Mouse (Mus musculus) hindbrain, embryonic 14.5 days (tissue): ENCODE data around the gene Notch2. TPM values are rescaled to one million over a fixed set of nuclear protein-coding genes. Genes with fewer than 3 reads are reported as not detected.

Experiments used
- ATAC-seq: fragments of 200-750 bp; cut with Nextera tagmentation; 2 replicates; pipeline ENCODE4 v1.8.0; 2017; ENCODE audit warnings: moderate number of reproducible peaks, mild to moderate bottlenecking, moderate TSS enrichment, moderate library complexity; ENCODE audit not compliant: low FRiP score
- DNase-seq: peaks from one replicate; pipeline ENCODE4 v3.0.0-alpha.2; 2015; ENCODE audit warnings: low spot score
- H3K27ac ChIP-seq: fragments of 300-500 bp; sonication (generic); 2 replicates; pipeline ENCODE4 v1.5.1; 2014; ENCODE audit warnings: mild to moderate bottlenecking, moderate library complexity
- H3K27me3 ChIP-seq: fragments of 300-500 bp; sonication (generic); 2 replicates; pipeline ENCODE4 v1.6.1; 2014; ENCODE audit warnings: mild to moderate bottlenecking, low read length, mixed read lengths; ENCODE audit not compliant: control insufficient read depth, insufficient read depth
- H3K36me3 ChIP-seq: fragments of 300-500 bp; sonication (generic); replicated peaks from 2 replicates; pipeline ENCODE4 v1.6.1; 2014; ENCODE audit not compliant: control insufficient read depth, insufficient read depth
- H3K4me1 ChIP-seq: fragments of 300-500 bp; sonication (generic); replicated peaks from 2 replicates; pipeline ENCODE4 v1.6.1; 2014; ENCODE audit warnings: antibody characterized with exemption, low read length, mixed read lengths; ENCODE audit not compliant: control insufficient read depth, insufficient read depth
- H3K4me2 ChIP-seq: fragments of 300-500 bp; sonication (generic); replicated peaks from 2 replicates; pipeline ENCODE4 v1.6.1; 2014; ENCODE audit warnings: mild to moderate bottlenecking, moderate library complexity
- H3K4me3 ChIP-seq: fragments of 300-500 bp; sonication (generic); replicated peaks from 2 replicates; pipeline ENCODE4 v1.5.1; 2014; ENCODE audit warnings: mild to moderate bottlenecking, low read length
- H3K9ac ChIP-seq: fragments of 300-500 bp; sonication (generic); 2 replicates; pipeline ENCODE4 v1.6.1; 2014
- H3K9me3 ChIP-seq: fragments of 300-500 bp; sonication (generic); 2 replicates; pipeline ENCODE4 v1.6.1; 2016; ENCODE audit warnings: low read length; ENCODE audit not compliant: control insufficient read depth
- WGBS: fragments of 180-500 bp; shearing (Covaris S2); extraction: QIAGEN DNeasy Blood & Tissue Kit; methylation state at CpG from one replicate; pipeline ENCODE4 v1.1.7; 2014; 5-methylcytosine and 5-hydroxymethylcytosine counted together
- polyA plus RNA-seq: library from polyadenylated mRNA; unstranded; fragments of >200 nt; fragmentation: Nextera tagmentation; extraction: Ambion mirVana; gene quantifications from 2 replicates; pipeline ENCODE4 v1.2.1, GENCODE M21; 2014

Gene Notch2
- polyA plus RNA-seq, 1 experiment from 2014 or later, result 15.2 TPM

DNA sequence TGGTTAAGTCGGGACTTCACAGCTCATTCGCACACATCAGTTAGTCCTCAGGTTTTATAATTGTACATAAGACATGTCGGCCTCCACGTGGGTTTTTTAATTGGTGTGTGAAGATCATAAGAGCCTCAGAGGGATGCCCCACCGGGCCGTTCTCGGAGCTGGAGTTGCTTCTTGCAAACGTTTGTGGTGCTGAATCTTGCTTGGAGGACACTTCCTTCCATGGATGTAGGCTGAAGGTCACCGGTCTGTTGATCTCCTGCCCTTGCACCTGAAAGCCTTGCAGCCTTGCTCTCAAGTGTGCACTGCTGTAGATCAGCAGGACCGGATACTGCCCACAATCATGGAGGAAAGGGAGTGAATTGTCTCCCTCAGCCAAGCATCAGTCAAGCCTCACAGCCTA is 137.7 kb downstream of the Notch2 start:
- Histone ChIP-seq H3K27ac (no peak overlapping the region), H3K4me1 (no peaks in the 10 kb centered on the region), H3K9me3 (no peaks in the 10 kb centered on the region), H3K27me3 (no peaks in the 10 kb centered on the region), H3K4me3 (no peak overlapping the region), H3K36me3 (peaks cover 14% of the 10 kb centered on the region), H3K9ac (no peak overlapping the region), H3K4me2 (no peak overlapping the region)
- ATAC-seq (no peak), DNase-seq (no peak)
- WGBS, result 89% methylated on average over 10 of the region's 10 CpGs

DNA sequence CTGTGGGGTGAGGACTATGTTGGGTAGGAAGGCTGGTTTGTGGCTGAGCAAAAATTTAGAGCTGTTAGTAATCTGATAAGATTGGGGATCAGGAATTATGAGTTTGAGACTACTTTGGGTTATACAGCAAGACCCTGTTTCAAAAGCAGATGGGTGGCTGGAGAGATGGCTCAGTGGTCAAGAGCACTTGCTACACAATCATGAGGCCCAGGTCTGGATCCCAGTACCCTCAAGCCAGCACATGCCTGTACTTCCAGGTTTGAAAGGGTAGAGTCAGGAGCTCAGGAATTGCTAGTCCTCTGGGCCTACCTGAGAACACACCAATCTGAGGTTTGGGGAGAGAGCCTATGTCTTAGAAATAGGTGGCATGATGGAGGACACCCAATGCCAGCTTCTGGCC is 140.1 kb downstream of the Notch2 start:
- H3K4me1 ChIP-seq, result no peaks in the 10 kb centered on the region
- no peak for ATAC-seq
- no peak for DNase-seq
- no peak overlapping the region for H3K4me3 ChIP-seq
- H3K9me3 ChIP-seq, result no peaks in the 10 kb centered on the region
- H3K4me2 ChIP-seq, result no peak overlapping the region
- no peak overlapping the region for H3K9ac ChIP-seq
- H3K27me3 ChIP-seq, result no peaks in the 10 kb centered on the region
- H3K36me3 ChIP-seq, result no peaks in the 10 kb centered on the region; the same call in 1 of the 2 replicates
- H3K27ac ChIP-seq, result no peak overlapping the region

DNA sequence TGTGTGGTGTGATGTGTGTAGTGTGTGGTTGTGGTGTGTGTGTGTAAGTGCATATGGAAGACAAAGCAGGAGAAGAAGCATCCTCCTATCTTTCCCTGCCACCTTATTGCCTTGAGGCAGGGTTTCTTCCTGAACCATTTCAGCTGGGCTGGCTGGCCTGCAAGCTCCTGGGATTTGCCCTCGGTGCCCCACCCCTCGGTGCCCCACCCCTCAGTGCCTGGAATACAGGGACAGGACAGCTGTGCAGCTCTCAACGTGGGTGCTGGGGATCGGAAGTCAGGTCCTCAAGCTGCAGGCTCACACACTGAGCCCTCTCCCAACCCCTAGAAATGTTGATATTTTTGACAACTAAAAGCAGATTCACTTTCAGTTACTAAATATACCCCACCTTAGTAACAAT is 142.8 kb downstream of the Notch2 start:
- Histone ChIP-seq H3K4me1 (no peaks in the 10 kb centered on the region), H3K9me3 (no peaks in the 10 kb centered on the region), H3K4me2 (no peak overlapping the region), H3K4me3 (no peak overlapping the region), H3K9ac (no peak overlapping the region), H3K27ac (no peak overlapping the region), H3K36me3 (no peaks in the 10 kb centered on the region), H3K27me3 (no peaks in the 10 kb centered on the region)
- WGBS, result 58% methylated on average over 4 of the region's 4 CpGs
- no peak for DNase-seq
- ATAC-seq, result no peak

DNA sequence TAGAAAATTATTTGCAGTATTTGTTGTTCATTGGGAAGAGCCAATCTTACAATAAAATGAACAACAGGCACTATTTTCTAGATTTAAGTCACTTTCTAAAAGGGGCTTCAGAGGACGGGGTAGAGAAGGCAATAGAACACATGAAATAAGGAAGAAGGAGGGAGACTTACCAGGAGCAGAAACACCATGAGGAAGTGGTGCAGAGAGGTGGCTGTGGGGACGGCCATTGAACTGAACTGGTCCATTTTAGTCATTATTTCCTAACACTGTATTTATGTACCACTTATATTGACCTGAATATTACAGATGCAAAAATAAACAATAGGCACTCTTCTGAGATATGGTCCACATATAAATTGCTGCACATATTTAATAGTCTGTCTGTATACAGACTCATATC is 143.7 kb downstream of the Notch2 start:
- H3K9ac ChIP-seq, result no peak overlapping the region
- WGBS, result 86% methylated on average over 2 of the region's 2 CpGs
- H3K27ac ChIP-seq, result no peak overlapping the region
- no peak overlapping the region for H3K4me2 ChIP-seq
- H3K27me3 ChIP-seq, result no peaks in the 10 kb centered on the region
- H3K4me3 ChIP-seq, result no peak overlapping the region
- ATAC-seq (no peak), DNase-seq (no peak)
- H3K9me3 ChIP-seq, result no peaks in the 10 kb centered on the region
- H3K4me1 ChIP-seq, result no peaks in the 10 kb centered on the region
- no peaks in the 10 kb centered on the region for H3K36me3 ChIP-seq

DNA sequence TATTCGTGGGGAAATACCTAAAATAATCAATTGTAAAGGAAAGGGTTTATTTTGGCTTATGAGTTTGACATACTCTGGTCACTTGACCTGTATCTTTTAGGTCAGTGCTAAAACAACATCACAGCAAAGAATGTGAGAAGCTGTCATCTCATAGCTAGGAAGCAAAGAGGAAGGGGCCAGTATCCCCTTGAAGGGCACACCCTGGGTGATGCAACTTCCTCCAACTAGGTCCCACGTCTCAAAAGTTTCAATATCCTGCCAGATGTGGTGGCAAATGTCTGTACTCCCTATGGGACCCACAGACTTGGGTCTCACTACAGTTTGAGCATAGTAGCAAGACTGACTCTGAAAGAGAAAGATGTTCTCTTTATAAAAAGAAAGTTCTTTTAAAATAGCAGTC is 144.3 kb downstream of the Notch2 start:
- H3K36me3 ChIP-seq, result no peaks in the 10 kb centered on the region
- H3K9ac ChIP-seq, result no peak overlapping the region
- no peaks in the 10 kb centered on the region for H3K9me3 ChIP-seq
- DNase-seq (no peak), ATAC-seq (no peak)
- WGBS, result 65% methylated on average over 2 of the region's 2 CpGs
- no peak overlapping the region for H3K4me2 ChIP-seq
- no peak overlapping the region for H3K27ac ChIP-seq
- H3K4me3 ChIP-seq, result no peak overlapping the region
- H3K27me3 ChIP-seq, result no peaks in the 10 kb centered on the region
- no peaks in the 10 kb centered on the region for H3K4me1 ChIP-seq

DNA sequence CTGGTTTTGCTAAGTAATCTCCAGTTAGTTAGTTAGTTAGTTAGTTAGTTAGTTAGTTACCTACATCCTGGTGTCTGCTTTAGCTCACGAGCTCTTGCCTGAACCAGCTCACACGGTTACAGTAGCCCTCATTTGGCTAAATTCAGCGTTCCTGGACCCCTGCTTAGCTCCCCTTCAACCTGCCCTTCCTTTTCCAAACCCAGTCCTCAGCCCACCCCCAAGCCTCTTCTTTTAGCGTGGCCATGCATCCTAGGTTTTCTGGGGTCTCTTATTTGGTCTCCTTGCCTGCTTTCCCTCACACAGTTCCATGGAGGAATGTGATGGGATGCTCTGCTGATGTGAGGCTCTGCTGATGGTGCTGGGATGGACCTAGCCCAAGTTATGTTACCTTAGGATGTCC is 145.3 kb downstream of the Notch2 start:
- Histone ChIP-seq H3K4me2 (no peak overlapping the region), H3K4me1 (no peaks in the 10 kb centered on the region), H3K27ac (no peak overlapping the region), H3K9ac (no peak overlapping the region), H3K27me3 (no peaks in the 10 kb centered on the region), H3K4me3 (no peak overlapping the region), H3K9me3 (no peaks in the 10 kb centered on the region), H3K36me3 (no peaks in the 10 kb centered on the region)
- ATAC-seq (no peak), DNase-seq (no peak)
- WGBS, result 88% methylated on average over 4 of the region's 4 CpGs

DNA sequence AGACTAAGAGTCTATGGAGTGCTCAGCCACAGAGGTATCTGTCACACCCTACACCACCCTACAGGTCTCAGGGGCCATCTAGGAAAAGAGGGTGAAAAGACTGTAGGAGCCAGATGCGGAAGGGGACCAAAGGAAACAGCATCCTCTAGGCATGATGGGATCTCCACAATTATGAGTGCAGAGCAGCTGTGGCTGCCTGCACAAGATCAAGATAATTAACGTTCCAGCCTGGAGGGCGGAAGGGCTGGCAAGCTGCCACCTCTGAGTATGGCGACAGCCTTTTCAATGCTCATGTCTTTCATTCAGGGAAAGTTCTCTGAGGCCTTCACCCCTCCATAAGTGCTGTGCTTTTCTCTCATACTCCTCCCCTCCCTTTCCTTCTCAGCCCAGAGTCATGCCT is 146.0 kb downstream of the Notch2 start:
- H3K36me3 ChIP-seq, result no peaks in the 10 kb centered on the region
- no peak overlapping the region for H3K27ac ChIP-seq
- H3K27me3 ChIP-seq, result no peaks in the 10 kb centered on the region
- no peak overlapping the region for H3K4me3 ChIP-seq
- no peaks in the 10 kb centered on the region for H3K4me1 ChIP-seq
- DNase-seq (peak; percentile 48), ATAC-seq (0 out of 2 replicates have a peak, but pooled peaks have one; percentile 14)
- 34% methylated on average over 4 of the region's 4 CpGs for WGBS
- H3K9ac ChIP-seq, result no peak overlapping the region
- no peak overlapping the region for H3K4me2 ChIP-seq
- no peaks in the 10 kb centered on the region for H3K9me3 ChIP-seq

DNA sequence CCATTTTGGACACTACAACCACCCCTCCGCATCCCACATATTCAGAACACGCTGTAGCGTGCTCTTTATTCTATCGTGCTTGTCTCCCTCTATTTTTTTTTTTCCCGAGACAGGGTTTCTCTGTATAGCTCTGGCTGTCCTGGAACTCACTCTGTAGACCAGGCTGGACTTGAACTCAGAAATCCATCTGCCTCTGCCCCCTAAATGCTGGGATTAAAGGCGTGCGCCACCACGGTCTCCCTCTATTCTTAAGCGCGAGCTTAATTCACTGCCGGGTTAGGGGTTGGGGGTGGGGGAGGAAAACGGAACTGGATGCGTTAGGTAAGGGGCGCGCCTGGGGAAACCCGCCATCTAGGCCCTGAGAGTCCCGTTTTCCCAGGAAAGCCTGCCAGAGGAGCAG is 147.0 kb downstream of the Notch2 start, which contains the start of gene Adam30:
Adam30 (plus strand) TSS at position 301 of the 400 bp plus-strand sequence.
- WGBS, result 89% methylated on average over 17 of the region's 17 CpGs
- no peaks in the 10 kb centered on the region for H3K9me3 ChIP-seq
- no peaks in the 10 kb centered on the region for H3K4me1 ChIP-seq
- ATAC-seq, result no peak
- no peak within 1 kb of the TSS for H3K4me3 ChIP-seq
- H3K9ac ChIP-seq, result no peak within 1 kb of the TSS
- no peak within 1 kb of the TSS for H3K4me2 ChIP-seq
- H3K27ac ChIP-seq, result no peak within 1 kb of the TSS
- DNase-seq, result no peak
- H3K27me3 ChIP-seq, result no peaks in the 10 kb centered on the region
- H3K36me3 ChIP-seq, result no peaks in the 10 kb centered on the region

DNA sequence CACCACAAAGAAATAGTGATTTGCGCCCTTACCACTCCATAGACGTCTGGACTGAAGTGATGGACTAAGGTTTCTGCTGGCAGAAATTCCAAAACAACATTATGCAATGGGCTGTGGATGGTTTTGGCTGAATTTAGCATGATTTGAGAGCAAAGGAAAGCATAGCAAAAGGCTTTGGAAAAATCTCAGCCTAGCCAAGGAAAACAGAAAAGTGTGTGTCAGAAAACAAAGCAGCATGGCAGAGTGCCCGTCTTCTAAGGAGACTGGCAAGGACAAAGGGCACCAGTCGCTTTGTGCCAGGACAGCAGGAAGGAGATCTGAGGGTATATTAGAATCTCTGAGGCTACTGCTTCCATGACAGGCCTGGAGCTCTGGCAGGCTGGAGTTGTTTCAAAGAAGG is 165.0 kb downstream of the Notch2 start:
- Histone ChIP-seq H3K36me3 (no peaks in the 10 kb centered on the region), H3K27me3 (no peaks in the 10 kb centered on the region), H3K4me2 (no peak overlapping the region), H3K27ac (no peak overlapping the region), H3K9me3 (0 out of 2 replicates have a peak, but pooled peaks cover 3% of the 10 kb centered on the region), H3K4me3 (no peak overlapping the region), H3K4me1 (no peaks in the 10 kb centered on the region), H3K9ac (no peak overlapping the region)
- ATAC-seq, result no peak
- DNase-seq, result peak; percentile 28
- 67% methylated on average over 4 of the region's 4 CpGs for WGBS

DNA sequence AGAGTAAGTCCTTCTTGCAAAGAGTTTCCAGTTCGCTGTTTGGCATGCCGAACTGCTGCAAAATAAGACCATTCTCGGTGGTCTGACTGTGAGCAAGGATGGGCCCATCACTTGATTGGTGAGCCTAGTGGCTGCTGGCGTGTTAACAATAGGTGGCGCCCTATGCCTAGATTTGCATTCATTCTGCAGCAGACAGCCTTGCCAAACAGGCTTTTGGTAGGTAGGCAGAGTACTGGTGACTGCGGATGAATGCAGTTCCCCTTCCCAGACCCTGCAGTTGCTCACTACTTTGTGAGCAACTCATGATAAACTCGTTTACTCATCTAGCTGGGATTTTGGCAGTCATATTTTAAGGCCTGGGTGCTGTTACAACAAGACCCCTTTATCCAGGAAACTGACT is 167.5 kb downstream of the Notch2 start:
- H3K9ac ChIP-seq, result no peak overlapping the region
- H3K9me3 ChIP-seq, result no peaks in the 10 kb centered on the region
- H3K4me1 ChIP-seq, result no peaks in the 10 kb centered on the region
- no peak overlapping the region for H3K4me3 ChIP-seq
- no peaks in the 10 kb centered on the region for H3K27me3 ChIP-seq
- H3K27ac ChIP-seq, result no peak overlapping the region
- DNase-seq (peak; percentile 58), ATAC-seq (0 out of 2 replicates have a peak, but pooled peaks have one; percentile 55)
- 24% methylated on average over 7 of the region's 7 CpGs for WGBS
- no peak overlapping the region for H3K4me2 ChIP-seq
- H3K36me3 ChIP-seq, result no peaks in the 10 kb centered on the region
